Mouse (Mus musculus): ENCODE measurements around the gene Tnpo3.

GRCm38 (mm10) chr6:29506834-29507233 lies 102.9 kb downstream of the Tnpo3 start:
- TF ChIP-seq POLR2A (IDR thresholded peaks at IDR 0.05; ENCODE audit: borderline replicate concordance, insufficient read depth, low read length) (no peak), CTCF (IDR thresholded peaks at IDR 0.05; ENCODE audit: borderline replicate concordance, insufficient read depth, low read depth, low read length) (no peak)

Data from cerebellum, adult 2 months (tissue).